Mouse (Mus musculus): ENCODE data around the gene Dnajc16.
A peak's percentile ranks its signal among the peaks of the same experiment; 100 is the strongest.
"Not testable (repeated sequence)": the region's sequence is repeated elsewhere in the genome, so short reads cannot be mapped to it uniquely, and the experiment has no call there.

The Dnajc16 gene

GRCm38 (mm10) chr4:141796356-141796755, 5.6 kb upstream of the Dnajc16 start:
- no peak for DNase-seq (ENCODE audit: low spot score)

GRCm38 (mm10) chr4:141794152-141794535, 3.4 kb upstream of the Dnajc16 start:
- DNase-seq (ENCODE audit: low spot score): no peak

- peak; percentile 94 for DNase-seq (ENCODE audit: low spot score)
Measured at GRCm38 (mm10) chr4:141793282-141794151, 2.8 kb upstream of the Dnajc16 start, which contains the start of gene Casp9. Casp9 (plus strand) TSS chr4:141793612.

GRCm38 (mm10) chr4:141792554-141793281, 2.0 kb upstream of the Dnajc16 start:
- no peak for DNase-seq (ENCODE audit: low spot score)

- DNase-seq (ENCODE audit: low spot score): no peak
Measured at GRCm38 (mm10) chr4:141791951-141792350, 1.2 kb upstream of the Dnajc16 start.

GRCm38 (mm10) chr4:141791486-141791885, 755 bp upstream of the Dnajc16 start:
- no peak for DNase-seq (ENCODE audit: low spot score)

- no peak for DNase-seq (ENCODE audit: low spot score)
Measured at GRCm38 (mm10) chr4:141789564-141790218, 1.0 kb downstream of the Dnajc16 start.

- no peak for DNase-seq (ENCODE audit: low spot score)
Measured at GRCm38 (mm10) chr4:141787462-141787861, 3.3 kb downstream of the Dnajc16 start.

GRCm38 (mm10) chr4:141787046-141787445, 3.7 kb downstream of the Dnajc16 start:
- DNase-seq (ENCODE audit: low spot score): no peak

GRCm38 (mm10) chr4:141786141-141786540, 4.6 kb downstream of the Dnajc16 start:
- no peak for DNase-seq (ENCODE audit: low spot score)

- DNase-seq (ENCODE audit: low spot score): no peak
Measured at GRCm38 (mm10) chr4:141784835-141785234, 5.9 kb downstream of the Dnajc16 start.

GRCm38 (mm10) chr4:141781201-141781985, 9.3 kb downstream of the Dnajc16 start:
- DNase-seq (ENCODE audit: low spot score): no peak

GRCm38 (mm10) chr4:141779828-141780227, 10.9 kb downstream of the Dnajc16 start:
- peak; percentile 65 for DNase-seq (ENCODE audit: low spot score)

GRCm38 (mm10) chr4:141773019-141773418, 17.7 kb downstream of the Dnajc16 start:
- not testable (repeated sequence) for DNase-seq (ENCODE audit: low spot score)

GRCm38 (mm10) chr4:141771823-141772222, 18.9 kb downstream of the Dnajc16 start:
- DNase-seq (ENCODE audit: low spot score): no peak

- no peak for DNase-seq (ENCODE audit: low spot score)
Measured at GRCm38 (mm10) chr4:141769501-141770160, 21.1 kb downstream of the Dnajc16 start.

- DNase-seq (ENCODE audit: low spot score): no peak
Measured at GRCm38 (mm10) chr4:141767353-141768036, 23.2 kb downstream of the Dnajc16 start.

GRCm38 (mm10) chr4:141766668-141767352, 23.9 kb downstream of the Dnajc16 start:
- no peak for DNase-seq (ENCODE audit: low spot score)

GRCm38 (mm10) chr4:141766316-141766667, 24.4 kb downstream of the Dnajc16 start:
- no peak for DNase-seq (ENCODE audit: low spot score)

GRCm38 (mm10) chr4:141765008-141765407, 25.7 kb downstream of the Dnajc16 start:
- DNase-seq (ENCODE audit: low spot score): no peak
